Mouse (Mus musculus) ES-E14 (cell line): ENCODE data around the gene Zfand6. TPM values are rescaled to one million over a fixed set of nuclear protein-coding genes. Genes with fewer than 3 reads are reported as not detected.

Experiments
- DNase-seq: peaks from one replicate; pipeline ENCODE4 v3.0.0-alpha.2; 2013; ENCODE audit warnings: low read depth, low spot score
- H3K27ac ChIP-seq: 2 replicates; pipeline ENCODE4 v1.5.1; 2012; ENCODE audit warnings: low read depth, mild to moderate bottlenecking, low read length, moderate library complexity, mixed read lengths; ENCODE audit not compliant: poor library complexity, insufficient read depth, severe bottlenecking
- H3K36me3 ChIP-seq: 2 replicates; pipeline ENCODE4 v1.6.1; 2012; ENCODE audit warnings: mild to moderate bottlenecking, low read length, moderate library complexity, mixed read lengths; ENCODE audit not compliant: control insufficient read depth, poor library complexity, insufficient read depth, severe bottlenecking
- H3K4me1 ChIP-seq, 2 experiments: fragments of 150-350 bp in 1 of 2; sonication (generic) in 1 of 2; 2 replicates each; pipeline ENCODE4 v1.6.1; 2012; ENCODE audit warnings: low read length in 2 of 2, mild to moderate bottlenecking in 1 of 2, mixed read lengths in 1 of 2; ENCODE audit not compliant: control insufficient read depth in 2 of 2, insufficient read depth in 2 of 2, poor library complexity in 1 of 2
- H3K4me3 ChIP-seq, 2 experiments: fragments of 150-350 bp in 1 of 2; sonication (generic) in 1 of 2; 2 replicates each; pipeline ENCODE4 v1.5.1; 2012; ENCODE audit warnings: low read length in 2 of 2, low read depth in 1 of 2, mild to moderate bottlenecking in 1 of 2, mixed read lengths in 1 of 2; ENCODE audit not compliant: insufficient read depth in 1 of 2, poor library complexity in 1 of 2, severe bottlenecking in 1 of 2
- H3K9ac ChIP-seq: 2 replicates; pipeline ENCODE4 v1.6.1; 2012; ENCODE audit warnings: low read depth, mild to moderate bottlenecking, low read length, mixed read lengths; ENCODE audit not compliant: poor library complexity, insufficient read depth, severe bottlenecking
- H3K9me3 ChIP-seq: fragments of 150-350 bp; sonication (generic); 2 replicates; pipeline ENCODE4 v1.6.1; 2012; ENCODE audit warnings: low read depth, mild to moderate bottlenecking, low read length; ENCODE audit not compliant: control insufficient read depth, insufficient read depth
- CHD2 ChIP-seq: IDR thresholded peaks from 2 replicates; pipeline ENCODE4 v1.6.1; 2014; ENCODE audit warnings: mild to moderate bottlenecking, low read depth, low read length, inconsistent platforms
- HCFC1 ChIP-seq: IDR thresholded peaks from 2 replicates; pipeline ENCODE4 v1.6.1; 2012; ENCODE audit warnings: low read length, inconsistent platforms, borderline replicate concordance; ENCODE audit not compliant: insufficient read depth
- MAFK ChIP-seq: IDR thresholded peaks from 2 replicates; pipeline ENCODE4 v1.6.1; 2014; ENCODE audit warnings: mild to moderate bottlenecking, low read depth, low read length, inconsistent platforms; ENCODE audit not compliant: insufficient read depth
- ZC3H11A ChIP-seq: IDR thresholded peaks from 2 replicates; pipeline ENCODE4 v1.6.1; 2012; ENCODE audit warnings: low read depth, mild to moderate bottlenecking, inconsistent platforms, low read length, borderline replicate concordance
- ZNF384 ChIP-seq: IDR thresholded peaks from 2 replicates; pipeline ENCODE4 v1.6.1; 2012; ENCODE audit warnings: low read depth, low read length, inconsistent platforms
- in situ Hi-C, 2 experiments: fragments of 600-800 bp; cut with MboI; formaldehyde crosslinking; loops; one replicate each; pipeline ENCODE4 v1.15.1; 2025; ENCODE audit warnings: low sequenced_read_pairs in 2 of 2, inconsistent platforms in 1 of 2; ENCODE audit not compliant: unreplicated experiment in 2 of 2
- total RNA-seq: library from RNA; depleted of rRNA; stranded (reverse); fragments of 300-350 nt; gene quantifications from 2 replicates; pipeline ENCODE4 v1.2.3, GENCODE M21; 2012

Zfand6 gene
- total RNA-seq, 1 experiment: 47.9 TPM

GRCm38 (mm10) chr7:84669554-84670152, 20.1 kb downstream of the Zfand6 start:
- no peak for DNase-seq
- Histone ChIP-seq H3K9ac (no peak overlapping the region), H3K27ac (no peak overlapping the region), H3K36me3 (no peaks in the 10 kb centered on the region), H3K9me3 (no peaks in the 10 kb centered on the region), H3K4me1 (peaks cover 0 to 2% of the 10 kb centered on the region in 2 experiments; a peak in 1 of 4 replicates), H3K4me3 (no peak overlapping the region)
- TF ChIP-seq MAFK (no peak), HCFC1 (no peak), ZC3H11A (no peak), CHD2 (no peak), ZNF384 (peak; percentile 64; the same call in 1 of the 2 replicates)
- in situ Hi-C loops: no loop called here

GRCm38 (mm10) chr7:84667946-84668345, 21.8 kb downstream of the Zfand6 start:
- H3K9ac ChIP-seq: no peak overlapping the region
- H3K4me1 ChIP-seq: peaks cover 0 to 2% of the 10 kb centered on the region in 2 experiments; a peak in 1 of 4 replicates
- H3K36me3 ChIP-seq: no peaks in the 10 kb centered on the region
- TF ChIP-seq ZC3H11A: no peak
- TF ChIP-seq MAFK: no peak
- TF ChIP-seq ZNF384: no peak
- TF ChIP-seq CHD2: no peak
- TF ChIP-seq HCFC1: no peak
- no peaks in the 10 kb centered on the region for H3K9me3 ChIP-seq
- in situ Hi-C loops: no loop called here
- no peak overlapping the region for H3K4me3 ChIP-seq
- no peak for DNase-seq
- H3K27ac ChIP-seq: no peak overlapping the region

- no peaks in the 10 kb centered on the region for H3K36me3 ChIP-seq
Measured at GRCm38 (mm10) chr7:84652740-84653139, 37.0 kb downstream of the Zfand6 start.

GRCm38 (mm10) chr7:84651987-84652321, 37.8 kb downstream of the Zfand6 start:
- no peak for DNase-seq
- H3K27ac ChIP-seq: no peak overlapping the region
- TF ChIP-seq MAFK (no peak), ZC3H11A (no peak), HCFC1 (no peak), CHD2 (no peak), ZNF384 (no peak)
- no peak overlapping the region for H3K9ac ChIP-seq
- H3K4me3 ChIP-seq: no peak overlapping the region
- no peaks in the 10 kb centered on the region for H3K9me3 ChIP-seq
- no peaks in the 10 kb centered on the region for H3K36me3 ChIP-seq
- no peaks in the 10 kb centered on the region for H3K4me1 ChIP-seq
- in situ Hi-C loops: no loop called here

More at GRCm38 (mm10) chr7:84652740-84653139, 37.0 kb downstream of the Zfand6 start:
- Histone ChIP-seq H3K4me1 (no peaks in the 10 kb centered on the region), H3K9me3 (no peaks in the 10 kb centered on the region), H3K9ac (no peak overlapping the region), H3K27ac (no peak overlapping the region), H3K4me3 (no peak overlapping the region)
- TF ChIP-seq ZC3H11A (no peak), HCFC1 (no peak), ZNF384 (no peak), CHD2 (no peak)
- DNase-seq: no peak
- in situ Hi-C loops: no loop called here

- in situ Hi-C loops: no loop called here
- Histone ChIP-seq H3K27ac (no peak overlapping the region), H3K9ac (no peak overlapping the region), H3K4me1 (no peaks in the 10 kb centered on the region), H3K9me3 (no peaks in the 10 kb centered on the region), H3K36me3 (no peaks in the 10 kb centered on the region), H3K4me3 (no peak overlapping the region)
- TF ChIP-seq ZNF384: no peak
- no peak for TF ChIP-seq ZC3H11A
- DNase-seq: peak; percentile 19
Measured at GRCm38 (mm10) chr7:84651303-84651986, 38.3 kb downstream of the Zfand6 start.
